Mouse (Mus musculus) ZHBTc4 (cell line): Measurements from ENCODE around the gene Fam83d.

Experiments
- DNase-seq: peaks from one replicate; pipeline ENCODE4 v3.0.0-alpha.2; 2011; ENCODE audit warnings: low read depth, low spot score

Fam83d gene

DNA sequence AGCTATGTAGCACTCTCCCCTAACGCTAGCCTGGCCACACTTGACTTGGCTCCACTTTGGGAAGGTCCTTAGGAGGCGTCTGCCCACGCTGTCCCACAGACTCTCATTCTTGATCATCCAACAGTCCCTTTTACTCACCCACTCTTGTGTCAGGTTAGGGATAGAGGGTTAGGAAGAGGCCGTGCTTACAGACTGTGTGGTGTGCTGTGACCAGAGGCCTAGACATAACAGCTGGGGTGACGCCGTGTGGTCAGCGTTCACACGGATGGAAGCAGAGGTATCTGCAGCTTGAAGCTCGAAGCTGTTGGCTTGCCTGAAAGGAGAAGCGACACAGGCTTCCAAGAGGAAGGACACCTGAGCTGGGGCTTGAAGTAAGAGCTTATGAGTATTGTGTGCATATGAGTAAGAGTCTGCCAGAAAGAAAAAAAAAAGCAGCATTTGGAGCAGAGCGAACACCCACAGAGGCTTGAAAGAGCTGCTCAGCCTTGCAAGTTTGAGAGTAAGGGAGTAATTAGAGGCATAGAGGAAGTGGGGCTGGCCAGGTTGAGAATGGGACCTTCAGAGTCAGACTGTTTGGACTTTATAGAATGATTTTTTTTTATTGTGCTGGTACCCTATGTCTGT, 24.3 kb upstream of the Fam83d start:
- DNase-seq = no peak

DNA sequence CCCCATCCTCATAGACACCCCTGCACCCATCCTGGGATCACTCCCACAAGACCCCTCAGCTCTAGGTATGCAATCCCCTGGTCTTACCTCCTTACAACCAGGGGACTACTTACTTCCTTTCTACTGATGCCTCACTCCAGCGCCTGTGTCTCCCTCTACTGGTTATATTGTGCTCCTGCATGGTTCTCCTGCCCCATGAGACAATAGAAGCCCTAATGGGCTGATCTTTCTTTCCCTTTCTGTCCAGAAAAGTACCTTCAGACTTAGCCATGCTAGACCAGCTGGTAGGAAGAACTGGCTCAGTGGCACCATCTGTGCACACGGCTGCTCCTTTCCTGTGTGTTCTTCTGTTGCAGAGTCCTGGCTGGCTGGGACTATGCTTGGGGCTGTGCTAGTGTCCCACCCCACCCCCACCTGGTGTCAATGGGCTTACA, 22.8 kb upstream of the Fam83d start:
- DNase-seq = peak; percentile 79

DNA sequence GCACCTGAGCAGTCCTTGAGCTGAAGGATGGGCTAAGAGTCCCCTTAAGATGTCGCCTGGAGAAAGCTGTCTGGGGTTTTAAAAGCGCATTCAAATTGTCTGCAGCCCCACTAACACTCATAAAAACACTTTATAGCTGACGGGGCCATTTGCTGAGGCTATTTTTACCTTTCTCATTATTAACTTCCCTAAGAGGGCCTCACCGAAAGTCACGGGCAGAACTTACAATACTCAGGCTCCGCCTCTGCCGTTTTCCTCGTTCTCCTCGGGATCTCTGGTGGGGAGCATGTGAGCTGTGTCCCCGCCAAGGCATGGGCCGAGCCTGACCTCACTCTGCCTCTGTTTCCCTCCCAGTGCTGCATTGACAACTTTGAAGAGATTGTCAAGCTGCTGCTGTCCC, 21.7 kb upstream of the Fam83d start:
- DNase-seq = no peak

DNA sequence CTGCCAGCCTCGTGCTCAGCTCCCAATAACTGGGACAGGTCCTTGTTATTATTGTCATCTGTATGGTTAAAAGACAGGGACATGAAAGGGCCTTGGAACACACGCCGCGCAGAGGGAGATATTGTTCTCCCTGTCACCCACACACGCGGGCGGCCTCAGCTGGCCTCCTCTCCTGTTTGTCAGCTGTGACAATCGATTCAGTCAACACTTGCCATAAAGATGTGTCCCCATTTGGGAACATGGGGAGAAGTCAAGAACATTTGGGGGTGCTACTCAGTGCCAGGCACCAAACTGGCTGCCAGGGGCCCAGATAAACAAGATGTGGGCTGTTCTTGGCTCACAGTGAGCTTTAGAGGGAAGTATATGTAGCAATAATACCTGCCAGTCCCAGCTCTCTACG, 18.5 kb upstream of the Fam83d start:
- DNase-seq = no peak

DNA sequence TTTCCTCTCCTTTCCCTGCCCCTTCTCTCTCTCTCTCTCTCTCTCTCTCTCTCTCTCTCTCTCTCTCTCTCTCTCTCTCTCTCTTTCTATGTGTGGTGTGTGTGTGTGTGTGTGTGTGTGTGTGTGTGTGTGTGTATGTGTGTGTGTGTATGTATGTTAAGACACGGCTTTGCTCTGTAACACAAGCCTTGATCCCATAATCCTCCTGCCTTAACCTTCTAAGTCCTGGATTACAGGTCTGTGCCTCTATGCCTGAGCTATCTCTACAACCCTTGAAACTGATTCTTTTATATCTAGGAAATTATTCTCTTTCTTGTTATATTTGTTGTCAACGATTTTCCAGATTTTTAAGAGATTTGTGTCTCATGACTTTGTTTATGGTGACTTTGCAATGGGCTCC, 7.7 kb upstream of the Fam83d start:
- DNase-seq = no peak

DNA sequence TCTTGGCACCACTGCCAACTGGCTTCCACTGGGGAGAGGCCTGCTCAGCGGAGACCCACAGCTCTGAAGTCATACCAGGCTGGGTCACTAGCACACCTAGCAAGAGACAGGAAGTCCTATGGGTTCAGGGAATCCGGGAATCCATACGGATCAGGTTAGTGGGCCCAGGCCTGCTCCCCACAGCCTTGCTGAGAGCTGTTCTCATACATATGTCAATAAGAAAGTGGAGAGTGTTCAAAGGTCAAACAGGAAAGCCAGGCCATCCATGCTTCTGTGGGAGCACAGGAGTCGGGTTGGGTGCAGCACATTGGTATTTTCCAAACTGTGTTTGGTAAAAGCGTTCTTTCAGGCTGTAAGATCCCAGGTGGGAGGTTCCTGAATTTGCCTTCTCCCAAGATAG, 5.6 kb upstream of the Fam83d start:
- no peak for DNase-seq

DNA sequence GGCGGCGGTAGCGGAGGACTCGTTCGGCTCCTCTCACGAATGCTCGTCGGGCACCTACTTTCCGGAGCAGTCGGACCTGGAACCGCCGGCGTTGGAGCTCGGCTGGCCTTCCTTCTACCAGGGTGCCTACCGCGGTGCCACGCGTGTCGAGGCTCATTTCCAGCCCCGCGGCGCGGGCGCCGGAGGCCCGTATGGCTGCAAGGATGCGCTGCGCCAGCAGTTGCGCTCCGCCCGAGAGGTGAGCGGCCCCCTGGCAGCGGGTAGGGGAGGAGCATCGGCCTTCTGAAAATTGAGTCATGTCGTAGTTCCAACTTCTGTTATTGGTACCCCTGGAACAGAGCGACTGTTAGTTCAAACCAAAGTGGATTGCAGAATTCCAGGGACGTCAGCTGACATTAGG, 457 bp downstream of the Fam83d start:
- DNase-seq = peak; percentile 68

DNA sequence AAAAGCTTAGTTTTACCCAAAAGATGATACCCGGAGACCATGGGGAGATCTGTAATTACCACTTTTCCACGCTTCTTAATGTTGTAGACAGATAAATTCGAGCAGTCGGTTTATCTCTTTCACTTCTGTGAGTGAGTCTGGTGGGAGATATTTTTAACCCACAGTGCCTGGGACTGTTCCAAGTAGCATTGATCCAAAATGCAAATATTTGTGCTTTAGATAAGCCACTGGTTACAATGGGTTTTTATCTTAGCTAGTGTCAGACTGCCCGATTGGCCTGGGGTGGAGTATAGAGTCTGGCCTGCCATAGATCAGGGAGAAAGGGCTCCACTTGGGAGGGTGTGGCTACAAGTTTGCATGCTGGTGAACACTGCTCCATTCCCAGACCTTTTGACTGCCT, 878 bp downstream of the Fam83d start:
- peak; percentile 48 for DNase-seq

DNA sequence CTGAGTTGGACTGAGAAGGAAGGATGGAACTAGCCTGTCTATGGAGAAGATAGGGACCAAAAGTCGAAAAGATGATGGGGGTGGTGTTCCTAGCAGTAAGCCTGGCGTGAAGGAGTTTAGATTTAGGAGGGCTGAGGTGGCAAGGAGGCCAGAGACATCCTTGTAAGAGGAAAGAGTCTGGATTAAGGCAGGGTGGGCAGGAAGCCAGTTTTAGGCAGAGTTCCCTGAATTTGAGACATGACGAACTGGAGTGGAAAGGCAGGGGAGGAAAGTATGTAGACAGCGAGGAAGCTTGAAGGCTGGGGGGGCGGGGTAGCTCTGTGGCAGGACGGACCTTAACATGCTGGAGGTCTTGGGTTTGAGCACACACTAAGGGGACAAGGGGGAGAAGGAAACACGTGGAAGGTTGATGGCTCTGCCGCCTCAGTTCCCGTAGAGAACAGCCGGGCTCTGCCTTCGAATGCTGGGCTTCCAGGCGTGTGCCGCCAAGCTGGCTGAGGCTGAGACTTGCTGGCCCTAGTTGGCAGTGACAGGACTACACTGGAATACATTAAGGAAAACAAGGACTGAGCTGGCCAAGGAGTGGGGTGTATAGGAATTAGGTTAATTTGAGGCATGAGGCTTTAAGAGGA, 2.3 kb downstream of the Fam83d start:
- no peak for DNase-seq

DNA sequence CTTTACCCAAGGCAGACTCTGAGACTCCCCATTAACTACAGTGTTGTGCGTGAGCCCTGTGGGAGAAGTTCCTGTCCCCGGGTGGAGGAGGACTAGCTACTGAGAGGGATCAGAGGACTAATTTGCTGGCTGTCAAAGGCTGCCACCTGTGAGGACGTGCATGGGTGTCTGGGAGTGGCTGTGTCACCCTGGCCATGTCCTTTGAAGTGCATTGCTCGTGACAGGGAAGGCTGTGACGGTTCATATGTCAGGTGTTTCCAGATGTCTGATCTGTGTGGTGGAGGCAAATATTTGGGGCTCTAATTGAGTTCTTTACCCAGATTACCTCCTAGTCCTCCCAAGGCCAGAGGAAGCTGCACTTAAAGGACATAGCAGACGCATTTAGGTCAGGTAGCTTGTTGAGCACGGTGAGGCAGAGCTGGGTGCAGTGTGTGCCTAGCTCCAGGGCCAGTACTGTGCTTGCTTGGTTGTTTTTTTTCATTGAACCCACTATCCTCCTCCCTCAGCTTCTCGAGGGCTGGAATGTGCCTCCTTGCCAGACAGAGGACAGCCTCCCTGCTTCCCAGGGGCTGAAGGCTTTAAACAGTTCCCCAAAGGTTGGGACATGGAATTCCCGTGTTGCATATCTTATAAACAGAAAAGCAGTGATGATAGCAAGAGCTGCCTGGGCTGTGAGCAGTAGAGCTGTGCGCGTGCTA, 3.3 kb downstream of the Fam83d start:
- no peak for DNase-seq

DNA sequence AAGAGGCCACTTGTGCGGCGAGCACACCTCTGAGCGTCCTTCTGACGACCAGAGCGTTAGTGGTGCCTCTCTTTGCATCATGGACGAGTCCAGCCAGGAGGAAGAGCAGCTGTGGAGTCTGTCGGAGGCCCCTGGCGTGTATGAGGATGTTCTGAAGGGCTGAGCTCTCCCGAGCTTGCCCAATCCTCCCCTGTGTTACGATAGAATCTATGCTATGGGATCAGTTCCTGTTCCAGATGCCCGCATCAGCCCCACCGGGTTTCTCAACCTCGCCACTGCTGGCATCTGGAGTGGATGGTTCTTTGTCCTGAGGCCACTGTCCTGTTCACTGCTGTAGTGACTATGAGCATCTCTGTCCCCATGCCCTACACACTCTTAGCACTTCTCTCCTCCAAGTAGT, 4.9 kb downstream of the Fam83d start:
- no peak for DNase-seq

DNA sequence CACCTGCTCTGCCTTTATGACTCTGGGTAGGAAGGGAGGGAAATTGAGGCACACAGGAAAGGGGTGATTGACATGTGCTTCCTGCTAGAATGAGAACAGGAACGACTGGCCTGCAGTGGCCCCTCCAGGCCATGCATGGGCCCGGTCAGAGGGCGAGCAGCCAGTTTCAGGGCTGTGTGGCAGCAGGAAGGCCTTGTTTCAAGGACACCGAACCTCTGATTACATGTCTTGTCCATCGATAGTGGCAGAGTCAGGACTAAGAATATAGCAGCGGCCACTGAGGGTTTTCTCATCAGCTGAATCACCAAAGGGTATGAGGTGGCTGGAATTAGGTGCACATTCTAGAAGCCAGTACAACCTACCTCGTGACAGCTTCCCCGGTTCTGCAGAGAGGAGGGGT, 7.0 kb downstream of the Fam83d start:
- DNase-seq = no peak

DNA sequence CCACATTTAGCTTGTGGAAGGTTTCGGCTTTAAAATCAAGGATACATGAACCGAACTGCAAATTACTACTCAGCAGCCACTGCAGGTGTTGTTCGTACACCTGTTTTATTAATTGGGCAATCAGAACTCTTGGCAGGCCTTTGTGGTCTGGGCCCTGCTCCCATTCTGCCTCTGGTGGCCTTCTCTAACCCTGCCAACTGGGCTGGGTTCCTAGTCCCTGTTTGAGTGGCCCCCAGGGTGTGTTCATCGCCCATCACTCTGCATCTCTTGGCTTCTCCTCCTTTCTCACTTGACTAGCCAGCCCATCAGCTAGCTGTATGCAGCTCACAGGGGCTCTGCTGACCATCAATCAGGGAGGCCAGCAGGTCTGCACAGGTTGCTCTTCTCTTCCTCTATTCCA, 8.8 kb downstream of the Fam83d start:
- DNase-seq = no peak

DNA sequence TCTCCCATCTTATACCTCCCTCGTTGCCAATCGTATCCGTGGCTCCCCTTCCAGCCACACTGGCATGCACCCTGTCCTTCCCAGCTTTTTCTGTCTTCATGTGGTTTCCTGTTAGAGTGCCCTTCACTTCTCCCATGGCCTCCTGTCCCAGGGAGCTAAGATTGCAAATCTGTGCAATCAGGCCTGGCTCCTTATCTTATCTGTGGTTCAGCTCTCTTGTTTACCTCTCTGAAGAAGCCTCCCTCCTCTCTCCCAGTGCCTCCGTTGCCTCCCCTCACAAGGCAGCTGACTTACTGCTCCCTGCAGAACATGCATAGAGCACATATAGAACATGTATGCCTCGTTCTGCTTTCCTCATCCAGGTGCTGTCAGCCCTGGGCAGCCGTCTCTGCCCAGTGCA, 9.6 kb downstream of the Fam83d start:
- no peak for DNase-seq

DNA sequence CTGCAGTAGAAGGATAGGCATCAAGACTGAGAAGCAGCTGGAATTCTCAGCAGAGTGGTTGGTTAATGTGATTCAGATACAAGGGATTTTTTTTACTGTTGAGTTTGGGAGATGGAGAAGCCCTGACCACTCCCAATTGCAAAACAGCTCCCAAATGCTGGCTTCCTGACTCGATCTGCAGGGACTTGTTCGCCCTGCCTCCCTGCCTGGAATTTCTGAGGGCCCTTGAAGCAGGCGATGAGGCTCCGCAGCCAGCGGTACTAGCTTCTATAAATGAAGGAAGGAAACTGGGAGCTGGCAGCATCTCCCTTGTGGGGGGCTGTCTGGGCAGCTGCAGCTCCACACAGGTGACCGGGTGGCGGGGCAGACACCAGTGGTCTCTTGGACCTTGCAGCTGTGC, 10.5 kb downstream of the Fam83d start:
- peak; percentile 30 for DNase-seq

DNA sequence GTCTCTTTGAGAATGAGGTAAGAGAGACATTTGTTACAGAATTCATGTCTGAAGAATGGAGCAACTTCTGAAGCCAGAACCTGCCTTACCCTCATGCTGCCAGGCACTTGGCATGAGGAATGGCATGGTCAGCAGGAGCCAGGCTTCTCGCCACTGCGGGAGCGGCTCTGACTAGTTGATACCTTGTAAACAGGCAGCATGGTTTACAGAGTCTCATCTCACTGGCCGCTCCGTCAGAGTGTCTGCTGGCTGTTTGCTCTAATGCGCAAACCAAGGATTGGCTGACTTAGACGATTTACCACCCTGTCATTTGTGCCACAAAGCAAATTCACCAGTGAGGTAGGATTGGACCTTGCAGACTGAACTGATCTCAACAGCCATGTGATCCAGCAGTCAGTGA, 13.2 kb downstream of the Fam83d start:
- no peak for DNase-seq

DNA sequence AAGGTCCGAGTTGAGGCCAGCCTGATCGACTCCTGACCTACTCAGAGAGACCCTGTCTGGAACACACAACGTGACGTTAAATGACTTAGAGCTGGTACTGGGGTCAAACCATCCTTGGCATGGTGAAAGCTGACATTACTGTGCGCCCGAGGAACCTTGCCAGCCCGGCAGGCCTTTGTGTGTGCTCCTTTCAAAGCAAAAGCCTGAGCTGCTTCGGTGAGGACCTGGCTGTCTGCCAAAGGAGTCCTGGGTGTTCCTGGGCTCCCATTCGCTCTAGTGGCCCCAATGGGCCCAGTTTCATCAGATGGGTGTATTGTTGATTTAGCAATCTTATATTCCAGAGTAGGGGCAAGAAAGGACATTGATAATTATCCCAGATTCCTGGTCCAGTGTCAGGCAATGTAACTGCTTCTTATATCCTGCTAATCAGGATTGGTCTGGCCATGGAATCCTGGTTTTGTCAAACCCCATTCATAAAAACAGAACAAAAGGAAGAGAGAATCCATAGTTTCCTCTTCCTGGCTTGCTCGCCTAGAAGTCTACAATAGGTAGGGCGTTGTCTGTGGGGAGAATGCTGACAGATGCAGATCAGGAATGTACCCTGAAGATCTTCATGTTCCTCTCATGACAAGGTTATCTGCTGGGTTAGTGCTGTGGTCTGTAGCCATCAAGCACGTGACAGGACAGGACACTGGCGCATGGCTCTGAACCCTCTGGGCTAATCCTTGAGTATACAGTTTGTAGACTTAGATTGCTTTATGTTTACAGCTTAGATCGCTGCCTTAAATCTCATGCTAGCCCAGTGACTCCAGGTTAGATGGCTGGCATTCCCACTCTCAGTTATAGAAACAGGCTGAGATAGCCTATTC, 19.3 kb downstream of the Fam83d start:
- peak; percentile 59 for DNase-seq

DNA sequence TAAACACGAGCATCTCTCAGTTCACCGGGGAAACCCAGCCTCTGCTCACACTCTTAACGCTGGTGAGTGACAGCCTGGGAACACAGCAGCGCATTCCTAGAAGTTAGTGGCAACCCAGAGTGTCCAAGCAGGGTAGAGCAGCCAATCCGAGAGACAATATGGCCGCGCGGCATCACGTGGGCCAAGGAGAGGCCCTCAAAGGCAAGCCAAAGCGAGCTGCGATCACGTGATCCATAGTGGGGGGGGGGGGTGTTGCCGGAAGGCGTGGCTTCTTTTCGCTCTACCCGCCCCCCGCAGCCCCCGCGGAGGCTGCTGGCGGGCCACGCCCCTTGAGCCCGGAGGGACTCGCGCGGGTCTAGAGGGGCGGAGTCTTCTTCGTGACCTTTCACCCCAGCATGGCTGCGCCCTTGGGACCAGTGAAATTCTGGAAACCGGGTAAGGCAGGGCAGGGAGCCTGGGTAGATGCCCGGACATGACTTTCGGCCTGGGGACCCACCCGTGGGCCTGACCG, 26.7 kb downstream of the Fam83d start, which contains the start of gene Dhx35:
Gene Dhx35, plus strand, starts transcription at position 314 of the 511 bp plus-strand sequence.
- DNase-seq = peak; percentile 99

DNA sequence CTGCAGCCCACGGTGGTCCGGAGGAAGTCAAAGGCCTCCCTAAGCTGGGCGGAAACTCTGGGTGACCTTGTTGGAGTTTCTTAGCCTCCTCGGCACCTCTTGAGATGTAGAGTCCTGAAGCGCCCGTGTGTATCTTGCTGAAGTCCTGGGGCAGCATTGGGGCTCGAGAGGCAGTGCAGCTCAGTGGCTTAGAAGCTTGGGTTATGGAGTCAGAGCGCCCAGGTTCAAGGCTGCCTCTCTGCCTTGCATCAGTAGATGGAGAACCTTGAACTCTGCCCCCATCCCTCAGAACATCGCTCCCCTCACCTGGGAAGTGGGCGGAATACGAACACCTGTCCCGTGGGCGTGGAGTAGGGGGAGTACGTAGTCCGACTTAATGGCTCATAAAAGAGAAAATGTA, 27.1 kb downstream of the Fam83d start:
- DNase-seq = no peak

DNA sequence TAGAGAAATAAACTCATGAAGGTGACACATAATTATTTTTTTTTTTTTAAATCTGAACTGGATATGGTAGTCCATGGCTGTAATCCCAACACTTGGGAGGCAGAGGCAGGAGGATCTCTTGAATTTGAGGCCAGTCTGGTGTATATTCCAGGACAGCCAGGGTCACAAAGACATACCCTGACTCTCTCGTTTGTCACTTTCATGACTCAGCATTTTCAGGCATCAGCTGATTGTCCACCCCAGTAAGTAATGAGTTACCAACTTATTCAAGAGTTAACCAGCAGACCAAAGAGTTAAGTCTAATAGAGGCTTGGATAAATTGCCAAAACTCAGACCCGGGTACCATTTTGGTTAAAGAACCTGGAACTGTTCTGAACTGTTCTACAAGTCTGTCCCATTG, 28.0 kb downstream of the Fam83d start:
- DNase-seq = no peak

DNA sequence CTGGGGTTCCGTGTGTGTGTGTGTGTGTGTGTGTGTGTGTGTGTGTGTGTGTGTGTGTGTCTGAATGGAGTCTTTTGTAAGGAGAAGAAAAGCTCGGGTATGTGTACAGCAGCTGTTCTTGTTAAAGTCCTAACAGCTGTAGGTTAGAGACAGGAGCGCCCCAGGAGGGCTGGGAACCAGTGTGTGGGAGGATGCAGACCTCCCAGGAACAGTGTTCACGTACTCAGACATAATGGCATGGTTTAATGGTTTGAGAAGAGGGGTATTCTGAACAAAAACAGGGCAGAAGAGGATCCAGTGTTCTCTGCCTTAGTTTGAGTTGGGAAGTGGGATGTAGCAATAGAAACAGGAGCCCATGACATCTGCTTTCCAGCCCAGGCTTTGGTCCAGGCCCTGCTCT, 31.4 kb downstream of the Fam83d start:
- DNase-seq = peak; percentile 75

DNA sequence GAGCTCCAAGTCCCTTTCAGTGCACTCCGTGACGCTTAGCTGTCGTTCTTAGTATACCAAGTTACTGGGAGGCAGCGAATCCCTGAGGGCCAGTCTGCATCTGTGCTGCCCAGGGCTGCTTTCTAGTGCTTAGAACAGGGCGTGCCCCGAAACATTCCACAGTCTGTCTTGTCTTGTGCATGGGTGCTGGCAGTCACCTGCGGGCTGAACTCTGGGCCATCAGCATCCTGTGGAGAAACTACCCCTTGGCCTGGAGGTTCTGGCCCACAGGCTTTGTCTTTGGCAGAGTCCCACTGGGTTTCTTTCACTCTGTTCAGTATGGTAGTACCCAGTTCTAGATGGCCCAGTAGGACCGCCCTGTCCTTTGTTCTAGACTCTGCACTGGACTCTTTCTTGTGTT, 32.9 kb downstream of the Fam83d start:
- DNase-seq = peak; percentile 86
